Mouse (Mus musculus) adrenal gland, postnatal 36 days (tissue): Measurements from ENCODE around the gene Cnn3. TPM values are rescaled to one million over a fixed set of nuclear protein-coding genes. Genes with fewer than 3 reads are reported as not detected.
A peak's percentile ranks its signal among the peaks of the same experiment; 100 is the strongest.

Experiments used
- DNase-seq, 2 experiments: peaks; one replicate each; pipeline ENCODE4 v3.0.0; 2021; ENCODE audit warnings: mixed read lengths in 1 of 2
- long read RNA-seq, 2 experiments: library from polyadenylated mRNA; stranded (forward); transcript quantifications; one replicate each; pipeline ENCODE4 v2.0.0; 2021; ENCODE audit warnings: borderline sequencing depth in 2 of 2
- total RNA-seq, 2 experiments: library from RNA; stranded (reverse); gene quantifications; 2 replicates each; pipeline ENCODE4 v1.2.3; 2021

The Cnn3 gene
- 100 to 1,000 TPM; 284 to 529 TPM for total RNA-seq
- long read RNA-seq, experiment 1, transcript Cnn3-201 (7 exons, 2,049 nt) = major isoform, 243 of 310 reads
- long read RNA-seq, experiment 1, transcript Cnn3-204 (6 exons, 836 nt) = minor isoform, 20 of 310 reads
- long read RNA-seq, experiment 1, partial matches to known transcripts = 36 of 310 reads
- long read RNA-seq, experiment 1, other reads (novel, unspliced or antisense) = 8 of 310 reads
- long read RNA-seq, experiment 2, transcript Cnn3-201 (7 exons, 2,049 nt) = major isoform, 77 of 103 reads
- long read RNA-seq, experiment 2, transcript Cnn3-204 (6 exons, 836 nt) = minor isoform, 15 of 103 reads
- long read RNA-seq, experiment 2, partial matches to known transcripts = 2 of 103 reads
- long read RNA-seq, experiment 2, other reads (novel, unspliced or antisense) = 9 of 103 reads

DNA sequence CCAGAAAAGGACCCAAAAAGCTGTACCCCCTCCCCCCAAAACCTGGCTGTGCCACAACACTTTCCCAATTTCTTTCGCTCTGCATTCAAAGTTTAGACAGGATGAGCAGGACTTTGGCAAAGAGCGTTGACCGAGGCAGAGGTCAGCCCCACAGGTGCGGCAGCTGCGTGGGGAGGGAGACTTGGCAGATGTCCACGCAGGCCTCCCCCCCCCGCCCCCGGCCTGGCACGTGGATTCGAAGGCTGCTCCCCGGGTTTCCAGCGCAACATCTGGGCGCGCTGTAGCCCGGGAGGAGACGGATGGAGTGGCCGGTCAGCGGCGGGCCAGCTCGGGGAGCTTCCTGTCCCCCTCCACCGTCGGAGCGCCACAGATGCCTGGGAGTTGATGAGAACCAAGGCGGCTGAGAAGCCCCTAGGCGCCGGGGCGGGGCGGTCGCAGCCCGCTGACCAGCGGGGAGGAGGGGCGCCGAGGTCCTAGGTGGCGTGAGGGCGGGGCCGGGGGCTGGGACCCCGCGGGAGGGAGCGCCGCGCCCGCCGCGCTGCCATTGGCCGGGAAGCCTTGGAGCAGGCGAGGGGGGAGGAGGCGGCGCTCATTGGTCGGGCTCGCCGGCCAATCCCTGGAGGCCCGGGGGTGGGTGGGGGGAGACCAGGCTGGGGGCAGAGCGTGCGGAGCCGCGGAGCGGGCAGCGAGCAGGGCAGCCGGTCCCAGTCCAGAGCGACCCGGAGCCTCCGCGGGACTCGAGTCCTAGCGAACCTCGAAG, at the start of gene Cnn3:
TSS of gene Cnn3 (plus strand) at position 637 of the 760 bp plus-strand sequence.
- peak; percentile 96 to 98 for DNase-seq

DNA sequence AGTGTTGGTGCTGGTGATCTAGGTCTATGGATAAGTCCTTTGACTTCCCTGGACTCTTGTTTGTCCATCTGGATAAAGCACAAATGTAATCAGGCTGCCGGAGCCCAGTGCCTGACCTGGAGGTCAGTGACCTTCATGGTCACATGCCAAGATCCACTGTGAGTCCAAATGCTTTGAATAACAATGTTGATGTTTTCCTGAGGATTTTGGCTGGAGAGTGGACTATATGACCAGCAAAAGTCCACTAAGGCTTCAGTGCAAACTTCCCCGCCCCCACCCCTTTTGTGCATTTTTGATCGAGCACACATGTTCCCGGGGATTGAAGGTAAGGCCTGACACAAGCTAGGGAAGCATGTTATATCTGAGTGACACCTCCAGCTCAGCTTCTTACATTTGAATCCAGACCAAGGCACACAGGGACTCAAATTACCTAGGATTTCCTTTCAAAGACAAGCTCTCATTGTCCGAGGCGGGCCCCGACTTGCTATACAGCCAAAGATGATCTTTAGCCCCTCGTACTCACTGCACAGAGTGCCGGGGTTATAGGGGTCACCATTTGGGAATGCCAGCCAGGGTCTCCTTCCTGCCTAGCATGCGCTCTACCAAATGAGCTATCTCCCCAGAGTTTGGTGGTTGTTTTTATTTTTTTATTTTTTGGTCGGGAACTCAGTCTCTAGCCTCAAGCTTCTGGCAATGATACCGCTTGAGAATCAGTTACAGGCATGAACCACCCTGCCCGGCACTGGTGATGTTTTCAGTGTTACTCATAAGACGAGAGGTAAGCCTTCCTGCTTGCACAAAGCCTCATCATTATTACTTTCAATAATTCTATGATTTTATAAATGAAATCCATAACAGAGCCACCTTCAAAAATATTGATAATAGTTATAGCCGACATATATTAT, 47.3 kb upstream of the Cnn3 start:
- peak; percentile 51 to 61 for DNase-seq

DNA sequence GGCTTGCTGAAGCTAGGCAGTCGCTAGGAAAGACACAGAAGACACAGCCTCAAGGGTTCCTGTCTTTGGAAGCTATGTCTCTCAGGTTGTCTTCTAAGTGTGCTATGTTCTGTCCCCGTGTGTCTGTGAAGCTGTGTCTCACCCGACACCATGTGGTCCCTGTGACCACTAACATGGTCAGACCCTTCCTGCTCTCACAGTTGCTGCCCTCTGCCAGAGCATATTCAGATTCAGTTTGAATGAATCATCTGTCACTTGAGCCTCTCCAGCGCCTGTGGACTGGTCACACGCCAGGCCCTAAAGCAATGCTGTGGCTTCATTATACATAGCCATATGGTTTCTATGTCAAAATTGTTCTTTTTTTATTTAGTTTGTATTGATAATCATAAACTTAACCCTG, 46.6 kb upstream of the Cnn3 start:
- DNase-seq = no peak

DNA sequence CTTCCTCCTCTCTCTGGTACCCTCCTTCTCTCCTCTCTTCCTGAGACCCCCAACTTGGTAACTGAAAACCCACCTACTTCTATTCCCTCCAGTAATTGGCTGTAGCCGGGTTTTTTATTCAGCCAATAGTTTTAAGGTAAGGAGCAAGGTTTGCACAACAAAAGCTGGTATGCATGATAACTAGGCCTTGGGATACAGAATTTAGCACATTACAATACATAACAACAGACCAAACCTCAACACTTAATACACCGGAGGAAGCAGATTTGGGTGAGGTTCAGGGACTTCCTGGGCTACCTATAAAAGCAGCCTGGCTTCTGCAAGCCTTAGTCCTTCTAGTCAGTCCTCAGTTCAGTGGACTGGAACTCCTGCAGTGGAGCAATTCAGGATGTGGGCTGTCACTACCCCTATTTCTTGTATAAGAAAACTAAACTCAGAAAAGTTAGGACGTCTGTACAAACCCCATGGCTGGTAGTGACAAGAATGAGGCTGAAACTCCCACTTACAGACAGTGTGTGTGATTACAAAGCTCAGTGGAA, 38.8 kb upstream of the Cnn3 start:
- no peak for DNase-seq

DNA sequence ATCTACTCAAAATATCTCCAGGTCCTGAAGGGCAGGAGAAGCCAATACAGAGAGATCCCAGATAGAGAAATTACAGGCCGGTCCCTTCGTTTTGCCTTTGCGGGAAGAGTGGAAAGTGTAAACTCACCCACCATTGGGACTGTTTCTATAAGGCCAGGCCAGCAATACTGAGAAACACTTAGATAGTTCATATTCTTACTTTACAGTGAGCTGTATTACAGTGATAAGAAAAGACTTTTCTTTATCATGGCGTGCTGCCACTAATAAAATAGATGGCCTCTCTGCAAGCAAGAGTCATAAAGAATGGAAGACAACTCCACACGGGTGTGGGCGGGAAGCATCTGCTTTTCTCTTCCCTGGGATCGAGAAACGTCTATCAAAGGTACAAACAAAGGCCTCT, 36.9 kb upstream of the Cnn3 start:
- DNase-seq = no peak

DNA sequence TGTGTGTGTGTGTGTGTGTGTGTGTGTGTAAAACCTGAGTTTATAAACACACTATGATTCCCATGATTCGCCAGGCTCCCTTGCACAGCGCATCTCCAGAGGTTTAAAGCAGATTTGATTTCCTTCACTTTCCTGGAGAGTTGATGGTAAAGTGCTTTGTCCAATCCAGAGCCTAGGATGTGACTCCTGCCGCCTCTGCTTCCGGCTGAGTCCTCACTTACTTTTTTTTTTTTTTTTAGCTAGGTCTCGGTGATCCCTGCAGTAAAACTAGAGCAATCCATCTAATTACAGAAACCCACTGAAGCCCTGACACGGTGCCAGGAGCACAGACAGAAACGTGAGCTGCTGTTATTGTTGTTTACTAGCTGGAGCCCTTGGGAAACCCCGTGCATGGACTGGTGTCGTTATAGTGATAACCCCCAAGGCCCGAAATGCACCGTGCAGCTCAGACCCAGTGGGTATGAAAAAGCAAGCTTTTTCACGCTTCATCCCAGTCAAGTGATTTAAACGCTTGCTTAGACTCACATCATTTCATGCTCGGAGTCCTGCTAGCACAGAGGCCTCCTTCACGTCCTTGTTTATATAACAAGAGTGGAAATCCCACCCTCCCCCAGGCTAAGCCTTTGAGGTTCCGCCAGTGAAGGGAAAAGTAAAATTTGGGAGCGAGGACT, 36.3 kb upstream of the Cnn3 start:
- DNase-seq = peak; percentile 33 to 52

DNA sequence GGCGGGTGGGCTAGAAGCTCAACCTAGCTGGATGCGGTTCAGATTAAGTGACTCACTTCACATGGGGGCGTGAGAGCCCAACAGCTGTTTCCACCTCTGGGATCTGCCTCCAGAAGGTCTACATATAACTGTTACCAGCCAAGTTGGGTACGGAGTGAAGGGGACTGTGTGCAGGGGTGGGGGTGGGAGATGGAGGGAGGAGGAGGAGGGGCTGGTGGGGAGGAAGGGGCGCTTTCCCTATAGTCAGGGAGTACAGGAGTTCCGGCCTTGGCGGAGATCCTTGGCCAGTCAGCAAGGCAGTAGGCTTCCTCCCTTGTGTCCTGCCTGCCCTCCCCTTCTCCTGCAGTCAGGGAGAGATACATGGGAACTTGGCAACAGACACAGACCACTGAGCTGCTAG, 35.6 kb upstream of the Cnn3 start:
- DNase-seq = peak; percentile 15 to 39

DNA sequence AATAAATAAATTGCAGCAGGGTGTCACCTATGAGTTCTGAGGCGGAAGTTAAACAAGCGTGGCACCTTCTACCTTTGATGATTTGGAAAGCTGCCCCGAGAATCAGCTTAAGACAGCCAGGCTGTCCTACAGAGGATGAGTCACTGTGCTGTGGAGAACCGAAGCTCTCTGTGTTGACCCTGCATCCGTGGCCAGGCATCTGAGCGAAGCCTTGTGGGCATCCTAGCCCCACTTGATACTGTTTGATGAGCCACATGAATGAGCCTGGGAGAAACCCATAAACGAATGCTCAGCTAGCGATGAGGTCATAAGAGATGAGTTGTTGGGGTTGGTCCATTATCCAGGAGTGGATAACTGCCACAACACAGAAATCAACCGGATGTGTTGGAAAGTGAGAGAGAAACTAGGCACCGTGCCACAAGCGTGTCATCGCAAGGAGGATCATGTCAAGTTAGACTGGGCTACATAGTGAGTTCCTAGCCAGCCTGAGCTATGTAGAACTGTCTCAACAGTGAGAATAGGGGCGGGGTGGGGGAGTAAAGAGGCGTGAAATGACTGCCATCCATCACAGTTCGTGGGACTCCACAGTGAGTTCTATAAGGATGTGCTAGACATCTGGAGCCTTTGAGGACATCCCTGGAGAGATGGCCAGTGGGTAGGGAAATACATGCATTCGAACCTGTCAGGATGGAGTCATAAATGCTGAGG, 30.6 kb upstream of the Cnn3 start:
- no peak for DNase-seq

DNA sequence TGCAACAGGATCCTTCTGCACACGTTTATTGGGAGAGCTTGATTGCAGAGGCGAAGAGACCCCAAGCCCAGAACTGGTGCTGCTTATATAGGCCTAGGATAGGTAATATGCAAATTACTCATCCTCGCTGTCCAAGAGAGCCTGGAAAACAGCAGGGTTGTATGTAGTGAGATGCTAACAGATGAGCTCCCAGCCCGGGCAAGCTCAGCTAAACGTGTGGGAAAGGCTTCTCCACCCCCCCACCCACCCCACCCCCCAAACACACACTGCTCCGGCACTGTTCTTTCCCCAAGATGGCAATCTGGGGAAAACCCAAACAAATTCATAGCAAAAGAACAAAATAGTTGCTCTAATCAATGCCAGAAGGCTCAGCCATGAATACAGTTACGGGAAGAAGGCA, 29.7 kb upstream of the Cnn3 start:
- no peak for DNase-seq

DNA sequence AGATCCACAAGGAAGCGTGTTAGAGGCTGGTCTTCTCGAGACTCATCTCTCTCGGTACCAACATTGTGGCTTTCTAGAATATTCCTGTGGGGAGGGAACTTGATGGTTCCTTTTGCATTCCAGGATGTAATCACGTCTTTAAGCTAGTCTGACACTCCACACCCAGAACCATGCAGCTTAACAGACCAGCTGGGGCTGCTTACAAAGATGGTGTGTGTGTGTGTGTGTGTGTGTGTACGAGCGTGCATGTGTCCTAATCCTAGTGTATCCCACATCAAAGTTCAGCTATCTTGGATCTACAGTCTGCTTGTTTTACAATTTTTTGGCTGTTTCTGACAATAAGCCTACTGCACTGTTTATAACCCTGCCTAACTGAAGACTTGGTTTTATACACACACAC, 29.3 kb upstream of the Cnn3 start:
- no peak for DNase-seq

DNA sequence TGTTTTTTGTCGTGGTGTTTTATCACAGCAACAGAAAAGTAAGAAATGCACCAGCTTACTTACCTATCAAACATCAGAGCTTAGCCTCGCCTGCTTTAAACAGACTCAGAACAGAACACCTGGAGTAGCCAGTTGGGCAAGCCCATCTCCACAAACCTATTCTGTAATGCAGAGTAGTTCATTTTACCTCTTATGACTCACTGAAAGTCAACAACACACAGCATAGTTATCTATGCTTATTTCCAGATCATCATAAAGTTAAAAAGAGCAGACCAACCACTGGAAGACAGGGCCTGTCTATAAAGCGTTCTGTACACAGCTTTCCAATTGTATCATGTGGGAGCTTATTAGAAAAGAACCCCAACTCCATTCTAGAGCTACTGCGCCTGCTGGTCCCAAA, 24.9 kb upstream of the Cnn3 start:
- DNase-seq = no peak

DNA sequence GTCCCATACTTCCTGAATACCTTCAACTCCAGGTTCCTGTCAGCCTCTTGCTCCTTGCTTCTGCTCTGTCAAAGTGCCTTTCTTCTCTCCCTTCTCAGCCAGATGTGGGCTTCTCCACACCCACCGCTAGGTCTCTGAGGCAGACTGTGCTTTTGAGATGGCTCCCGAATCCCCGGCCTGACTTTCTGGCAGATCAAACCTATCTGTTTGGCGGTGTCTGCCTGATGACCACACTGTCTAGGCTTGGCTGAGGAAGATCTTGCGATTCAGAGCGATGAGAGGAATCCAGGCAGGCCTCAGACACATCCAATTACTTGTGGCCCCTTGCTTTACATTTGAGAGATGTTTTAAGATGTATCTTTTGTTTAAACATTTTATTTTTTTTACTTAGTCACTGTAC, 24.2 kb upstream of the Cnn3 start:
- no peak for DNase-seq

DNA sequence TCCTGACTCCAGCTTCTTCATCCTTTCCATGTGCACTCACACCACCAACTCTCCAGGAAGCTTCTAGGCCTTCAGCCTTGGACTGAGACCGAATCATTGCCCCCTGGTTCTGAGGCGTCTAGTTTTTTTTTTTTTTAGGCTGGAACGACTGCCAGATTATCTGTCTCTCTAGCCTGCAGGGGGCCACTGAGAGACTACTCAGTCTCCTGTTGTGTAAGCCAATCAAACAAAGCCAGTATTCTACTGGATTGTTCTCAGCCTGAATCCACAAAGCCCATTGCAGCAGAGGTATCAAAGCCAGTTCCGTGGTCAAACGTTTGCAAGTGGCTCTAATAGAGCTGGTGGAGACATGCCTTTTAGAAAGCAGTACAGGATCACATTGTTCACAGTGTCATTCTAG, 22.8 kb upstream of the Cnn3 start:
- no peak for DNase-seq

DNA sequence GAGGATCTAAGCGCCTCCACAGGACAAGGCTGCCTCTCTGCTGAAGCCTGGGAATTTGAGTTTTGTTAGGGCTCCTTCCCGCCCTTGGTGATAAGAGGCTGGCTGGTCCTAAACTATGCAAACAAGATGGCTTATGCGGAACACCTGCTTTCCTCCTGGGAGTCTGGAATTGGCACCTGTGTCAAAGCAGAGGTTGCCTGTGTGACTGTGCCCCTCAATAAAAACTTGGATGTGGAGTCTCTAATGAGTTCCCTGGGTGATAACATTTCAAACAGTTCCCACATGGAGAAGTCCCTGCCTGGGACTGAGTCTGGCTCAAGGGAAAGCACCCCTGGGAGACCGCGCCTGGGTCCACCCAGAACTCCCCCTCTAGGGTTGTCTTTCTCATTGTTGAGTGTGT, 21.2 kb upstream of the Cnn3 start:
- DNase-seq = no peak

DNA sequence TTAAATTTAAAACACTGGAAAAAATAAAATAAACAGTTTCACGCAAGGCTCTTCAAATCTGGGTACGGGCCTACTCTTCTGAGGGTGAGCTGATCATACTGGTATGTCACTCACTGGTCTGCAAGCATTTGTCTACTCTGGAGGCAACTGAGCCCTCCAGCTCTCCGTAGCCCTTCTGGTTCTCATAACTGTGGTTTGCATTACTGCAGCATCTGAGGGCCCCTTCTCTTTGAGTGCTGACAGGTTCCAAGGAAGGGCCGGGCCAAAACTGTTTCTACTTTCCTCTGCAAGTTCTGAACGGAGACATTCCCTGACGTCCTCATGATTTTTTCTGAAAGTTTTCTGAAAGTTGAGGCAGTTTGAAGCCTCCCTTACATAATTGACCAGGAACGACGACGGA, 18.9 kb upstream of the Cnn3 start:
- no peak for DNase-seq

DNA sequence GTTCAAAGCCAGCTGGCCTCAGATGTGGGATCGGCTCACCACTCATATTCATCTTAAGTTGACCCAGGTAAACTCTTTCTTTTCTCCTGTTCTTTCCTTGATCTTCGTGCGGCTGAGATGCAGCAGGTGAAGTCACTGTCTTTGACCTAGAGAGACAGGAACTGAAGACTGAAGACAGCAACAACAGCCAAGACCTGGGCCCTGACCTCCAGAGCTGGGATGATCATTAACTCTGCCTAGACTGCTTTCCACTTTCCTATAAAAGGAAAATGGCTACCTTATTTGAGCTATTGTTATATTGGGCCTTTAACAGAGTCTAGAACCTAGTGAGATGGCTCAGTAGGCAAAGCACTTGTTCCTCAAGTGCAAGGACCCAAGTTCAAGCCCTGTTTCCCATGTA, 17.9 kb upstream of the Cnn3 start:
- DNase-seq = no peak

DNA sequence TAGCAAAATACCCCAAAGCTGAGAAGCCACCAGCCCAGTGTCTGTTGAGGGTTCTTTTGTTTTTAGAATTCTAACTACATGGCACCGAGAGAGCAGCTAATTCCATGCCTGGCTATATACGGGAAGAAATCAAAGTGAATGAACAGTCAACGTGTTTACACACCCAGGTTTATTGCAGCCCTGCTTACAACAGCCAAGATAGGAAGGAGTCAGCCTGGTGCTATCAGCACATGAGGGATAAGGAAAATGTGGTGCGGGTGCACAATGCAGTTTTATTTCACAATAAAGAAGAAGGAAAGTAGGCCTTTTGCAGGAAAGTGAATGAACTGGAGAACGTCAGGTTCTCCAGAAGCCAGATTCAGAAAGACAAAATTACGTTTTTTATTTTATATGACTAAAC, 14.8 kb upstream of the Cnn3 start:
- DNase-seq = no peak

DNA sequence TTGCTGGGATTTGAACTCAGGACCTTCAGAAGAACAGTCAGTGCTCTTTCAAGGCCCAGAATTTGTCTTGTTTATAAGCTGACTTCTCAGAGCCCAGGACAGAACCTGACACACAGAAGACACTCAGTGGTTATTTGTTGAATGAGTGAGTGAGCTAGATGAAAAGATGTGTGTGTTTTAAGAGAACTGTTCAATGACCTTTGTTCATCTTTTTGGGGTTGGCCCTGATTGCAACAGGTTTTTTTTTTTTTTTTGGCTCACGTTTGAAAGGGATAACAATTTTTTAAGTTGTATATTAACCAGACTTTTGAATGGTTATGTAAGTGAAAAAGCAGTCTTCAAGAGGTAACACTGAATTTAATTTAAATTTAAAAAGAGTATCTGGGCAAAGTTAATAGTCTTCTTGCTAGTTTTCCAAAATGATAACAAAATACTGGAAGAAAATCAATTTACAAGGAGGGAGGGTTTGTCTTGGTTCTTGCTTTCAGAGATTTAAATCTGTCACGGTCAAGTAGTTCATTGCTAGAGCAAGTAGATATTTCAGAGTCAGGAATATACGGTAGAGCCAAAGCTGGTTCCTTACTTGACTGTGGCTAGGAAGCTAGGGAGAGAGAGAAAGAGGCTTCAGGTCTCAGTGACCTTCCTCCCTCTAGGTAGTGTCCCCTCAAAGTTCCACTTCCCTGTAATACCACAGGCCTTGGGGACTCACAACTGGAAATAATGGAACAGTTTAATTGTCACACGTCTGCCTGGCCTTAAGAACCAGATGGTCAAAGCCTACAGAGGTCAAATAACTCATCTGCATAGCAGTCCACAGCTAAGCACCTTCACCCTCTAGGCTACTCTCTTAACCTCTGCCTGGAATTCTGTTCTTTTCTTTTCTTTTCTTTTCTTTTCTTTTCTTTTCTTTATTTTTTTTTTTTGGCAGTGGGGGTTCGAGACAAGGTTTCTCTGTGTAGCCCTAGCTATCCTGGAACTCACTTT, 9.8 kb upstream of the Cnn3 start:
- DNase-seq = no peak

DNA sequence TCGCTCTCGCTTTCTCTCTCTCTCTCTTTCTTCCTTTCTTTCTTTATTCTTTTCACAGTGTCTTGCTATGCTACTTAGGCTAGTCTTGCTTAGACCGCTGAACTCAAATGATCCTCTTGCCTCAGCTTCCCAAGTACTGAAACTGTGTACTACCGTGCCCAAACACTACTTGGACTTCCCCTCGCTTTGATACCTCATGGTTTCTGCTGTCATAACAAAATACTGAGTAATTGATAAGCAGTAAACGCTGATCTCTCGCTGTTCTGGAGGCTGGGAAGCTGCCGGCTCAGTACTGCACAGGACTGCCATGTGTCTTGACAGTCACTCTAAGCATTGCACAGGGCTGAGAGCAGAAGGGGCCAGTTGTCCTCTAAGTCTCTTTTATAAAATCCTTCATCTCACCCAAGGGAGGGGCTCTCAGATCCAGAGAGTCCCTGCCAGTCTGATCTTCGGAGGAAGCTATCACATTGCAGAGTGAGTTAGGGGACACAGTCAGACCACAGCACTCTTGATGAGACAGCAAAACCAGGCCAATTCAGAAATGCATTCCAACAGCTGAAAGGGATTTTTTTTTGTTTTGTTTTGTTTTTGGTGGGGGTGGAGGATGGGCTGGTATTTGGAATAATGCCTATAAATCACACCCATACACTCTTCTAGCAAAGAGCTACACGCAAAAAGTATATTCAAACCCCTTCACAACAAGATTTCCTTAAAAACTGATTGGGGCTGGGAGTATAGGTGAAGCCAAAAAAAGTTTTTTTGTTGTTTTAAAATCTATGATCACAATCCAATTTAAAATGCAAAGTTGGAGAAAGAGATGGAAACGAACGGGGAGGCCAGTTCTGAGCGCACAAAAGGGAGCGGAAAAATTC, 8.7 kb upstream of the Cnn3 start:
- no peak for DNase-seq
